Mouse (Mus musculus) brain, embryonic 14.5 days (tissue): ENCODE results near the gene Tmbim4. TPM values are rescaled to one million over a fixed set of nuclear protein-coding genes. Genes with fewer than 3 reads are reported as not detected.
A peak's percentile ranks its signal among the peaks of the same experiment; 100 is the strongest.

Experiments used
- DNase-seq: peaks from one replicate; pipeline ENCODE4 v3.0.0-alpha.2; 2011; ENCODE audit warnings: low read depth
- CTCF ChIP-seq: fragments of 200-500 bp; IDR thresholded peaks from 2 replicates; pipeline ENCODE4 v1.5.1; 2012; ENCODE audit warnings: inconsistent platforms, mild to moderate bottlenecking, moderate library complexity, borderline replicate concordance; ENCODE audit not compliant: insufficient read depth, insufficient read length; ENCODE audit errors: extremely low read depth
- POLR2A ChIP-seq: fragments of 200-500 bp; IDR thresholded peaks from 2 replicates; pipeline ENCODE4 v1.6.1; 2012; ENCODE audit warnings: mild to moderate bottlenecking, inconsistent platforms, borderline replicate concordance; ENCODE audit not compliant: poor library complexity, insufficient read depth, insufficient read length, severe bottlenecking; ENCODE audit errors: extremely low read depth
- polyA plus RNA-seq: library from polyadenylated mRNA; depleted of rRNA; stranded (reverse); fragments of >200 nt; gene quantifications from 2 replicates; pipeline ENCODE4 v1.2.3, GENCODE M21; 2012; rRNA removed

Tmbim4 gene
- polyA plus RNA-seq, result 72.5 and 94.4 TPM in 2 replicates

DNA sequence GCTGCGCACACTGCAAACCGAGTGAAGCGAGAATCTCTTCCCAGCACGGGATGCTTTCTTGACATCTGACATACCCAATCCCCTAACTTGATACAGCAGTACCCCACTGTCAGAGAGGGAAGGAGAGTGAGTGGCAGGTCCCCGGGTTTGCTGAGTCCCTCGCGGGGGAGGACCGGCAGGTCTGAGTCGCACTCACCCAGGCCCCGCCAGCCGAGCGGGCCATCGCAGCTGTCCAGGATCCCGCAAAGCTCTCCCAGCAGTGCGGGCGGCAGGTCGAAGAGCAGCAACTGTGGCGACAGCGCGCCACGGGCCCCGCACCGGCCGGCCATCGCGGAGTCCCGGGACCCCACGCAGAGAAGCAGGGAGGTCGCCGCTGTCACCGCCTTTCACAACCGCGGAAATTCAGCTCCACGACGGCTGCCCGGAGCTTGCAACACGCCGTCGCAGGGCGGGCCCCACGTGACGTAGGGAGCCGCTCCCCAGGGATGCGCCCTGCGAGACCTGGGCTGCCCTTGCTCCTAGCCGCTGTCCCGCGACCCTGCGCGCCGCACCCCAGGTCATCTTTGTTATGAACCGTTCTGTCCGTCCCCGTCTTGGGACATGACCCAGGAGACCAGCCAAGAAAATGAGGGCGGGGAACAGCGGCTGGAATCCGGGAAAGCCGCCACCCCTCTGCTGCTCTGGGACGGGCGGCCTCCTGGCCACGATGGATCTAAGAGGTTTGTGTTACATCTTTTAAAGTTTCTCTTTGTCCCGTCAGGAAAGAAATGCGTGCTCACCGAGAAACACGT, at the start of gene Tmbim4:
Tmbim4 (plus strand) TSS at position 460 of the 791 bp plus-strand sequence.
- TF ChIP-seq CTCF (no peak), POLR2A (no peak)

DNA sequence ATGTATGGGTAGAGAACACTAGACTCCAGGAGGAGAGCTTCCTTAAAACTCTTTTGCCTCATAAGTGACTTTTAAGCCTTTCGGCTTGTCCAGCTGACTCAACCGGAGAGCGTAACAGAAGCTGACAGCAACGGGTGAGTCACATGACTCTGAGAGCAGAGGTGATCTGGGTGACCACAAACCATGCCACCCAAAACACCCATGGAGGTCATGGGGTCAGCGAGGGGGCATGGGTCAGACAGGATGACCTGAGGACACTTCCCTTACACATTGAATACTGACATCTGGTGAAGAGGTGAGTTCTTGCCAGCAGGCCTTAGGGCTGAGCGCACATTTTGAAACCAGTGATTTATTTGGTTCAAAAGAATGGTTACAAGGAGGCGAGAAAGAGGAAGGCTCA, 49.7 kb upstream of the Tmbim4 start:
- TF ChIP-seq CTCF (no peak), POLR2A (no peak)
- no peak for DNase-seq

More for the DNA sequence above, at the start of gene Tmbim4:
- peak; percentile 31 for DNase-seq

DNA sequence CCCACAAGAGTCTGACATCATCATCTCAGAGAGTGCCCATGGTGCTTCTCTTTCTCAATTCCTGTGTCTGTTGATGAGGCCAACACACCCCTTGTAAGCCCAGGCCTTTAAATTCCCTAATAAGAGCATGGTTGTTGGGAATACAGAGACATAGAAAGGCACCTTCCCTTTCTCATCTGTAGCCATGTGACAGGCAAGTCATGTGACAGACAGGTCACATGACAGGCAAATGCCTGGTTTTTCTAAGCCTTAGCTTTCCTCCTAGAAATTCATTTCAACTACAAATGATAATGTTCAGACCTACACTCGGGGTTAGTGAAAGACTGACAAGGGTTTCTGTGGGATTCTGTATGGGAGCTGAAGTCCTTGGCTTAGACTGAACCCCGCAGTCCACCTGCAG, 47.5 kb upstream of the Tmbim4 start:
- TF ChIP-seq CTCF (no peak), POLR2A (no peak)
- no peak for DNase-seq

DNA sequence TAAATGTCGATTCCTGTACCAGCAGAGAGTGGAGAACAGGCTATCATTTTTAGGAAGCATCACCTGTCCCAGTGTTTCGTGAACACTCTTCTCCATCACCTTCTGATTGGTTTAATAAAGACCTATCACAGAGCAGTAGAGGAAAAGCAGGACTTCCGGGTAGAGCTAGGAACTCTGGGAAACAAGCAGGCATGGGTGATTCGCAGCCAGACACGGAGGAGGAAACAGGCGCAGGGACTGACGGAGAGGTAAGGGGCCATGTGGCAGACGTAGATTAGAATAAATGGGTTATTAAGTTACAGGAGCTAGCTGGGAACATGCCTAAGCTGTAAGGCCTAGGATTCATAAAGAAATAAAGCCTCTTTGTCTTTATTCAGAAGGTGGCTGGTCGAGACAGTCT, 40.9 kb upstream of the Tmbim4 start:
- no peak for TF ChIP-seq CTCF
- no peak for TF ChIP-seq POLR2A

DNA sequence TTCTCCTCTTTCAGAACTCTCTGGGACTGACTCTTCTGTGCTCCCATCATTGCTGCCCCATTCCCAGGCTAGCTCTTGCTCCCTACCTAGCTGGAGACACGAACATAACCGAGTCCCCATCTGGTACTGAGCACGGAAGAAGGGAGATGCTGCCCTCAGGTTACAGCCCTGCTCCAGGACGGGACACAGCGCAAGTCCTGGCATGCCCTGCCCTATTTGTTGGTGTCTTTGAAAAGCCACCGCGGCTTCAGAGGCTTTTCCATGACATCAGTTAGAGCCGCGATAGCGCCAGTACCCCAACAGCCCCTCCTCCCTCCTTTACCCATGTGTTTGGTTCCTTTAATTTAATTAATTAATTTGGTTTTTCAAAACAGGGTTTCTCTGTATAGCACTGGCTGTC, 38.5 kb upstream of the Tmbim4 start:
- no peak for TF ChIP-seq POLR2A
- no peak for TF ChIP-seq CTCF
- no peak for DNase-seq

More for the DNA sequence above, 40.9 kb upstream of the Tmbim4 start:
- no peak for DNase-seq

DNA sequence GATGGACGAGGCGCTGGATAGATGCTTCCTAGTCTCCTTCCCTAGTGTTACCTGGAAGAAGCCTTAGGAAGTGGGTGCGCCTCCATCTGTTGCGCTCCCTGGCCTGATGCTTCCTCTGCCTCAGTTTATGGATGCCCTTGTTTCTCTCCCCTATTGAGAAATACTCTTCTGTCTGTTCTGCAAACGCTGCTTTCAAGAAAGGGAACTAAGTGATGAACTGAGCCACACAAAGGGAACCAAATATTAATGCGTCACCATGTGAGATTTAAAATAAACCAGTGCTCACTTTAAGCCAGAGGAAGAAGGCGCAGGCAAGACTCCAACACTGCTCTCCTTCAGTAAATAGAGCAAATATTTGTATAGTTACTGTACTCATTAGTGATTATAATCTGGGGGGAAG, 37.9 kb upstream of the Tmbim4 start:
- DNase-seq, result no peak
- no peak for TF ChIP-seq CTCF
- TF ChIP-seq POLR2A, result no peak

DNA sequence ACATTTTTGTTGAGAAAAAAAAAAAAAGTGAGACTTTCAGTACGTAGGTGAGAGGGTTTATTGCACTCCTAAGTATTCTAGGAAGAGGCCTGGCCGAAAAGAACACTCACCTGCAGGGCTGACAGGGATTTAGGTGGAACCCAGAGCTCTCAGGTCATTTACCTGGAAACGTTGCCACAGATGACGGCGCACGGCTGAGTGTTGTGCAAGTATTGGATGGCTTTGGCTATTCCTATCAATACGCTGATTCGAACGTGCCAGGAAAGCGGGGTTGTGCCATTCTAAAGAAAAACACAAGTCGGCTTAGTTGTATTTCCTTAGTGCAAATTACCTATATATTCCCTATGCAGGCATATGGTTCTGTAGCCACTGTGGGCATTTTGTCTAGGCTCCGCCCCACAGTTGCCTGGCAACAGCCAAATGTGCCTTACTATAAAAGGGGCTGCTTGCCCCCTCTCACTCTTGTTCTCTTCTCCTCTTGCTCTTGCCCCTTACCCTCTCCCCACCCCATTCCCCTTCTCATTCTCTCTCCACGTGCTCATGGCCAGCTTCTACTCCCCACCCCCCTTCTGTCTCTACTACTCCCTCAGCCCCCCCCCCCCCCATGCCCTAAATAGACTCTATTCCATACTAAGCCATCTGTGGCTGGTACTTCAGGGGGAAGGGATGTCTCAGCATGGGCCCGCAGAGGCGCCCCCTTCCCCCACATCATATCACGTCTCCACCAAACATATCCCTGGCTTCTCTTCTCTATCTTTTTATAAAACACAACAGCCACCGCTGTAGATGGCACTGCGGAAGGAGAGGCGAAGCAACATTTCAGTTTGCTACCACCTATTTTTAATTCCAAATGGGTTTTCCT, 36.2 kb upstream of the Tmbim4 start:
- no peak for DNase-seq
- TF ChIP-seq POLR2A, result no peak
- TF ChIP-seq CTCF, result no peak

DNA sequence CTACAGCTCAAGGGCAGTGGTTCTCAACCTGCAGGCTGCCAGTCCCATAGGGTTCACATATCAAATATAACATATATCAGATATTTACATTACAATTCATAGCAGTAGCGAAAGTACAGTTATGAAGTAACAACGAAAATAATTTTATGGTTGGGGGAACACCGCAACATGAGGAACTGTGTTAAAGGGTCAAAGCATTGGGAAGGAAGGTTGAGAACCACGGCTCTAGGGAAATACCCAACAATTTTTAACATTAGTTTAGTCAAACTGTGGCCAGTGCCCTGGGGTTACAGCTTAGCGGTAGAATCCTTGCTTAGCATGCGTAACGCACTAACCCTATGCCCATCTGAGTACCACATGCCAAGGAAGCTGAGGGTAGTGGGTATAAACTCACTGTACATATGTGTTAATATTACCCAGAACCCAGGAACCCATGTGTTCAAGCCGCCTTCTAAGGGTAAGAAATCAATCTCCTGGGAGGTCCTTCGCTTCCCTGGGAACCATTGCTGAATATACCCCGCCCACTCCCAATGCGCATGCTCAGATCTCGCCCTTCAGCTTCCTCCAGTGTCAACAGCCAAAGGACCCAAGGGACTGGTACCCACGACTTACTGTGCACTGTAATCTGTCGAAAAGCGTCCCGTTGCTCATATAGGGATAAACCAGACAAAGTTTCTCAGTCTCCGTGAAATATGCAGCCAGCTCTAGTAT, 35.4 kb upstream of the Tmbim4 start:
- no peak for DNase-seq
- no peak for TF ChIP-seq POLR2A
- no peak for TF ChIP-seq CTCF

DNA sequence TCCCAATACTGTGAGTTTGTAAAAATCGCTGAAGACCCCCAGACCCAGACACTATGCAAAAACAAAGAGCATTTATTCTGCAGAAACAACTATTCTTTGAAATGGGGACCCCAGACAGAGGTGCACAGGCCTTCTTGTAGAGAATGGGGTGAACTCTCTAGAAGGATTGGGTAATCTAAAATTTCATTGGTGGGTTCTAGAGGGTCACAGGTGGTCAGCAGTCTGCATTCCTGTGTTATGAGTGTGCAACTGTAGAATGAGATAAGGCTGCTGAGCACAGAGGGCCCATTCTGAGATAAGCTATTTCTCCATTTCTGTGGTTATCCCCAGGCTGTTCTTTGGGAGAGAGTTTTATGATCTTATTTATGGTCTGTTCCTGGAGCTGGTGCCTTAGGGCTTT, 33.3 kb upstream of the Tmbim4 start:
- DNase-seq, result no peak
- TF ChIP-seq POLR2A (no peak), CTCF (no peak)

DNA sequence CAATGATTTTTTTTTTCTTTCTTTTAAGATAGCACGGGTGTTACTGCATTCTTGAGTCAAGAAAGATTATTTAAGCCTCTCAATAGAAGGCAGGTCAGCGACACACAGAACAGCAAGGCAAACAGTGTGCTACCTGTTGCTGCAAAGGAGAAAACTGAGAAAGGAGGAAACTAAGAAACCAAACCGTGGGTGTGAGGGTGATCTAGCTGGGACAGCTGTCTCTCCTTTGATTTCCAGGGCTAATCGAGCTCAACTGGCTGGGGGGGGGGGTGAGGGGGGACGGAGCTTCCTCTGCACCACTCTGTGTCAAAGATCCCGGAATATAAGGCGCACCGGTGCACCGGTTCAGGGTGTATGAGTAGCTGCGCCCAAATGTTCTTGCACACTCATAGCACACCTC, 32.3 kb upstream of the Tmbim4 start:
- no peak for DNase-seq
- TF ChIP-seq CTCF, result no peak
- no peak for TF ChIP-seq POLR2A

DNA sequence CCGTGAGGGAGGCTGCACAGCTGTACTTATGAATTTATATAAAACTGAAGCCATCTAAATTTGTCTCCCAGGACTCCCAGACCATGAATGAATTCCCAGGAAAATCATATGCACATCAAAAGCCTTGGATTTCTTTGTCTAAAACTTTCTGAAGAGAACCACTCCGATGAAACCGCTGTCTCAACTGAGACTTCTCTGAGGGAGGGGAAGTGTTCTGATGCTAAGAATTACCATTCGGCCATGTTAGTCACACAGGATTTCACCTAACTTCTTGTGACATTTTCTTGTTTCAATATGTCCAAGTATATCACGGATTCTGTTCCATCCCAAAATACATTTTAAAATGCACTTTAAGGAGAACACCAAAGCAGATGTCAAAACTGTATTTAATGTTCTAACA, 31.5 kb upstream of the Tmbim4 start:
- DNase-seq, result no peak
- TF ChIP-seq POLR2A (no peak), CTCF (no peak)
